Mouse (Mus musculus): ENCODE results near the gene Chrna9.

The Chrna9 gene

GRCm38 (mm10) chr5:65919326-65919725 lies 15.4 kb upstream of the Chrna9 start:
- DNase-seq (ENCODE audit: low spot score) = no peak

- DNase-seq (ENCODE audit: low spot score) = no peak
Observed at GRCm38 (mm10) chr5:65919904-65920303, 14.8 kb upstream of the Chrna9 start.

DNA sequence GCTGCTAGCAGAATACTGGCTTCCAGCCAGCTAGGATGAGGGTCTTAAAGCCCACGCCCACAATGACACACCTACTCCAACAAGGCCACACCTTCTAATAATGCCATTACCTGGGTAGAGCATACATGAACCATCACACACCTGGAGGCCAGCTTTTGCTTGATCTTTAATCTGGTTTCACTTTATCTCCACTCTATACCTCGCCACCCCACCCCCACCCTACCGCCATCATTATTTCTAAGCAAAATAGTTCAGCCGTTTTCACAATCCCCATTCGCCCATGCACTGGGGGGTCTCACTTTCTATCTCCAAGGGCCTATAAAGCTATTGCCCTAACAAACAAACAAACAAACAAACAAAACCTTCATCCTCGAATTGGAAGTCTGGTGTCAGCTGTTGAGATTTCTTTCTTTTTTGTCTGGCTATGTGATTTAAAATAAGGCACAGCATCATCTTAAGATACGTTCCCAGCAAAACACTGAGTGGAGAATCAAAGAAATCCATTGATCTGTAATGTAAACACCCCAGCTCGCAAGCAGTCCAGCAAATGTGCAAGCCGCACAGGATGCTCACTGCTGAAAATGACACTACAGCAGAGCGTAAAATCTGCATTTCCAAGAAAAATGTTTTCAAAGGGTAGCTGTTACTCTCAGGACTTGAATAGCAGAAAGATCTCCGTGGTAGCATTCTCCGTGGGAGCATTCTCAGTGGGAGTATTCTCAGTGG lies 13.9 kb upstream of the Chrna9 start:
- DNase-seq (ENCODE audit: low spot score) = no peak

DNA sequence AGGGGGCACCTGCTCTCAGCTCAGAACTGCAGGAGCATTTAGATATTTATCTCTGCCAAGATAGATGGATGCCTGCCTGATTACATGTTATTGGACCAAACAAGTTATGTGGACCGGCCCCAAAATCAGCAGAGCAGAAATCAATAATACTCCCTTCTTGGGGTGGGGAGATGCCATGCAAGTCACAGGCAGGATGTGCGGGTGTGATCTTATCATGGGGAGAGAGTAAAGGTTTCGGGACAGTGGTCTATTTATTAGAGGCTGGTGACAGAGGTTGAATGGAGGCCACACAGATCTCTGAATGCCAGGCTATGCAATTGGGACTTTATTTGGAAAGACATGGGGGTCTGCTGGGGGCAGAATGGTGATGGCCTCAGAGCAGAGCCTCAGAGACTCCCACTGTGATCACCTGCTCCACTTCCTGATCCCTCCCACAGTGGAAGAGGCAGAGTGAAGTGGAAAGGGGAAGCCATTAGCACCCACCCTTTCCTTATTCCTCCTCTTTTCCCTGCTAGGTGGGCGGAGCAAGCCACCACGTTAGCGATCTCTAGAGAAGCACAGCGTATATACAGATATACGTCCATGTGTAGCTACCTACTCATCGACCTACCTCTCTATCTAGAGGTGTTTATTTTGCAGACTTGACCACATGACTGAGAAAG lies 13.1 kb upstream of the Chrna9 start:
- DNase-seq (ENCODE audit: low spot score) = no peak

- no peak for DNase-seq (ENCODE audit: low spot score)
Observed at GRCm38 (mm10) chr5:65926666-65927065, 8.1 kb upstream of the Chrna9 start.

- no peak for DNase-seq (ENCODE audit: low spot score)
Observed at GRCm38 (mm10) chr5:65929162-65929561, 5.6 kb upstream of the Chrna9 start.

GRCm38 (mm10) chr5:65930171-65930570 lies 4.5 kb upstream of the Chrna9 start:
- DNase-seq (ENCODE audit: low spot score) = no peak

GRCm38 (mm10) chr5:65933258-65933657 lies 1.5 kb upstream of the Chrna9 start:
- no peak for DNase-seq (ENCODE audit: low spot score)

DNA sequence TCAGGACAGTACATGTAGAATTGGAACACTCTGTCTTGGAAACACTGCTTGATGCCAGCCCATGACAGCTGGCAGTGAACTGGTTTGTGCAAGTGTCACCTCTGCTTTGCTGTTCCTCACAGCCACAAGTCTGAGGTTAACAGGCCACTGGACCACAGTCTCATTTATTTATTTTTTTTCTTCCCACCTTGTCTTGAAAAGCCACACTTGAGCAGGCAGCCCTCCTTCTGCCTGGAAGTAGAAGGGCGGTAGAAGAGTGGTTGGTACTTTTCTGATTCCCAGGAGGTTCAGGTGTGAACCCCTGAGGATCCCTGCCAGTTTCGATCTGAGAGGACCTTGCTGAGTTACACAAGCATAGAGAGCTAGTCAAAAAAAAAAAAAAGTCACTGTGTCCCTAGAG lies 957 bp upstream of the Chrna9 start:
- no peak for DNase-seq (ENCODE audit: low spot score)

DNA sequence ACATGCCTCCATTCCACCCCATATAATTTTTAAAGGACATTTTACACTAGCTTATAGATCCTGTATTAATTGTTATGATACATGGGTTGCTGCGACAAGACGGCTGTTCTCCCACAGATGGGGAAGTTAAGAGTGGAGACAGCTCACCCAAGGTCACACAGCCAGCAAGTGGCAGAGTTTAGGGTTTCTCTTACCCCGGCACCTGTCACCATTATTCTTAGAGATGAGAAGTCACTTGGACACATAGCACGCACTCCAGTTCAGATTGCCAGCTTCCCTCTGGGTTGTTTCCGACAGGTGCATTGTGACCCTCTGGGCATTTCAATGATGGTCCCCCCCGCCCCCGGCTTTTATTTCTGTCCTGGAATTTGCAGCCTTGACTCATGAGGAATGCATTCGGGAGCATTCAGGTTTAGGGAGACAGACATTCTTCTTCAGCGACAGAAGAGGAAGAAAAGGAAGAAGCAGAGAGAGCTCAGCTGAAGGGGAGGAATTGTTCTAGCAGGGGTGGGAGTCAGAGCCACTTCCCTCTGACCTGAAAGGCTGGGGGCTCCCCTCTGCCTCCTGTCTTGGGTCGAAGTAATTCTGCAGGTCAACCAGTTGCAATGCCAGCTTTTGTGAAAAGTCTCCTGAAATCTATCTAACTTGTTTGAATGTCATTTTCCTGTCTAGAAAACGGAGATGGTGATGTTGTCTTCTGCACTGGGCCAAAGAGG lies 2.4 kb downstream of the Chrna9 start:
- no peak for DNase-seq (ENCODE audit: low spot score)

- DNase-seq (ENCODE audit: low spot score) = peak; percentile 71
Observed at GRCm38 (mm10) chr5:65937998-65938715, 3.4 kb downstream of the Chrna9 start.

DNA sequence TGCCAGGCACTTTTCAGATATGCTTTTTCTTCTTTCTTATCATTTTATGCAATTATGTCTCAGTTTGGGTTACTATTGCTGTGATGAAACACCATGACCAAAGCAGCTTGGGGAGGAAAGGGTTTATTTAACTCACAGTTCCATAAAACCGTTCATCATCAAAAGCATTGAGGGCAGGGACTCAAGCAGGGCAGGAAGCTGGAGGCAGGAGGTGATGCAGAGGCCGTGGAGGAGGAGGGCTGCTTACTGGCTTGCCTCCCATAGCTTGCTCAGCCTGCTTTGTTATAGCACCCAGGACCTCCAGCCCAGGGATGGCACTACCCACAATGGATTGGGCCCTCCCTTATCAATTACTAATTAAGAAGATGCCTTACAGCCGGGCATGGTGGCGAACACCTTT lies 6.4 kb downstream of the Chrna9 start:
- DNase-seq (ENCODE audit: low spot score) = no peak

DNA sequence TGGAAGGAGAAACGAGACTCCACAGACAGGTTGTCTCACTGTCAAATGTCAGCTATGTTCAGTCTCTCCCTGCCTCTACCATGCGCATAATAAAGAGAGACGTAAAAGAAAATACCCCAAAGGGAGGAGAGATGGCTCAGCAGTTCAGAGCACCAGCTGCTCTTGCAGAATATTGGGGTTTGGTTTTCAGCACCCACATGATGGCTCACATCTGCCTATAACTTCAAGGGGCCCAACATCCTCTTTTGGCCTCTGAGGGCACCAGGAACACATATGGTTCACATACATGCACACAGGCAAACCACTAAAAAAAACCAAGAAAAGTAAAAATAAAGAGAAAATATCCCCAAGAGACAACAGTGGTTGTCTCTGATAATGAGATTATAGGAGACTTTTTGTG lies 15.1 kb downstream of the Chrna9 start:
- DNase-seq (ENCODE audit: low spot score) = no peak

DNA sequence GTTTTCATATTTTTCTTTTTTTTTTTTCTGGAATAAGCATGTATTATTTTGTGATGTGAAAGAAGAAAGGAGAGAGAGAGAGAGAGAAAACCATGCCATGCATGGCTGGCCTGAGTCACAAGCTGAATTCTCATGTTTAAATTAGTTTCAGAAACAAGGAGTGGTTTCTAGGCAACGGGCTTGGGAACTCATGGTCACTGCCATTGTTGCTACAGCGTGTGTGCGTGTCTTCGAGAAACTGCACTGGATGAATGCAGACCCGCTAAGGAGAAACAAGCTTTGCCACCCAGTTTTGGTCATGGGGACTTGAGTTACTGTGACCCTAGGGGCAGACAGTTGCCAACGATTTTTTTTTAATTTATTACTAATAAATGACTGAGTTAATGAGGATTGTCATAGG lies 15.5 kb downstream of the Chrna9 start:
- DNase-seq (ENCODE audit: low spot score) = peak; percentile 75

DNA sequence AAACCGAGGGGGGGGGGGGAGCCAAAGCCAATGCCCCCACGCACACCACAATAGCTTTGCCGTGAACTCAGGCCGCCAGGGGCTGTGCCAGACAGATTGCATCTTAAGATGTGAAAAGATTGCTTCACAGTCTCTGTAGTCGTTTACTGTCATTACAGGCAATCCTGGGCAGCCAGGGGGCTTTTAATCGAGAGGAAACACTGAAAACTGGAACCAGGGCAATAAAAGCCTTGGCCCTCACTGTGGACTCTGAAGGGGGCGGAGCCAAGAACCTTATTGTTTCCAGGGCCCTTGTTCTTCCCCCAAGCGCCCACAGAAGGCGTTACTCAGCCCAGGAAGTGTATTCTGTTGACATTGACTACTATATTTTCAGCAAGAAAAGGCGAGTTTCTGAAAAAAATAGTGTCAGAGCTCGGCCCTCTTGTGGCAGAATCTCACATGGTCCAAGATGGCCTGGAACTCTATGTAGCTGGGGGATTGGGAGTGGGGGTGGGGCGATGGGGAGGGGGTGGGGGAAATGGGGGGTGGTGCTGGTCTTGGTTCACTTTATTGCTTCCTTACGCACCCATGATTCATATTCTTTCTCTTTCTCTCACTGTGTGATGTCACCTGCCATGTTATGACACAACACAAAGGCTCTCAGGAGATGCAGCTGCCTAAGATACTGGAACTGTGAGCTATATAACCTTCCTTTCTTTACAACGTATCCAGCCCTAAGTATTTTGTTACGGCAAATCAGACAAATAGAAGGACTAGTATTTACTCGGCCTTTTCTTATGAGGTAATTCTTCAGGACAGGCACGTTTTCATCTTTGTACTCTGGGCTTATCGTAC lies 16.2 kb downstream of the Chrna9 start:
- peak; percentile 59 for DNase-seq (ENCODE audit: low spot score)

DNA sequence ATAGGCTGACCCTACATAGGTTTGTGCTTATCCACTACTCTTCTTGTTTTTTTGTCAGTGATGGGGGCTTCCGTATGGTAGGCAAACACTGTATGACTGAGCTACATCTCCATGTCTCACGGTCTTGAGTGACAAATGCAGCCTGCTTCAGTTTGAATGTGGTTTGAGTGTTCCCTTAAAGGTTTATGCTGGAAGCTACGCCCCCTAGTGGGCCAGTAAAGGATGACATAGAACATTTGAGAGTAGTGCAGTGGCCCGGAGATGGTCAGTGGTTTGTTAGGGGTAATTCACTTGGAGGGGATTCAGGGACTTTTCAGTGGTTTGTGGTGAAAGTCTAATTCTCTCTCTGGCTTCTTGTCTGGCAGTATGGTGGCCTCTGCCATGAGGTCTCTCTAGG lies 16.8 kb downstream of the Chrna9 start:
- DNase-seq (ENCODE audit: low spot score) = no peak

- DNase-seq (ENCODE audit: low spot score) = no peak
Observed at GRCm38 (mm10) chr5:65954130-65955080, 19.7 kb downstream of the Chrna9 start.

- peak; percentile 84 for DNase-seq (ENCODE audit: low spot score)
Observed at GRCm38 (mm10) chr5:65955343-65956143, 20.8 kb downstream of the Chrna9 start.

GRCm38 (mm10) chr5:65956144-65957008 lies 21.7 kb downstream of the Chrna9 start:
- DNase-seq (ENCODE audit: low spot score) = no peak

Measured in MN1 (cell line).